In the genomic region with DNA sequence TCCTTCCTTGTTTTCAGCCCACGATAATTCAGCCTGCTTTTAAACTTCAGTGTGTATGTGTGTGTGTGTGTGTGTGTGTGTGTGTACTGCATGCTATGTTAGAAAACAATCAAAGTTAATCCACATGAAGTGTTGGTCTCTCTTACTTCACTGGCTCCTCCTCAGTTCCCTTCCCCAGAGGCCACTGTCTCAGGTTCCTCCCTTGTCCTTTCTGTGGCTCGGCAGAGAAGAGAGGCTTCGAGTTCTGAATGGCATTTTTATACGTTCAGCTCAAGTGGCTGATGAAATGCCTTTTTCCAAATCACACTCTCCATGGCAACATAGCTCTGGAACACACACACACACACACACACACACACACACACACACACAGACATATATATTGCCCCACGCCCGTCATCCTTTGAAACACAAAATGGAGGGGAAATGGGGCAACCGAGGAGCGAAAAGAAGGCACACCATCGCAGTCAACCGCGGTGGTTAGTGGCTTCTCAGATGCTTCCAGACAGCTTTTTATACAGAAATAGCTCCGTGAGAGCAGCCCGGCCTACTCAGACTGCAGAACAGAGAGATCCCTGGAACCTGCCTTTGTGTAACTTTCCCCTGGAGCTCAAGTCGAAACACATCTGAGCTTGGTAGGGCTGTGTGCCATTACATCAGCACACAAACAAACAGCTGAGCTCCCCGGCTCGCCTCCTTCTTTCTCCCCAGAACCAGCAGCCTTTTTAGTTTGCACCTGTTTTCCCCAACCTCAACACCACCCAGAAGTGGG, we compare ENCODE assay signal across 8 mouse cellular contexts. TPM values are rescaled to one million over a fixed set of nuclear protein-coding genes. Genes with fewer than 3 reads are reported as not detected.
DNase-seq lines count a peak whose midpoint lies in the region; ATAC-seq lines count a peak whose summit lies in the region.

No protein-coding gene starts in this region.

- H3K4me3 ChIP-seq in liver, embryonic 13.5 days (replicated peaks): no peak overlapping the region
- no peak overlapping the region for H3K4me3 ChIP-seq in liver, embryonic 11.5 days (ENCODE audit: low read depth, low read length)
- no peak overlapping the region for H3K4me3 ChIP-seq in forebrain, embryonic 11.5 days (ENCODE audit: low read depth, low read length)
- H3K4me3 ChIP-seq in intestine, embryonic 15.5 days (replicated peaks): no peak overlapping the region
- H3K4me3 ChIP-seq in midbrain, embryonic 12.5 days: no peak overlapping the region

- H3K9ac ChIP-seq in liver, embryonic 13.5 days: no peak overlapping the region
- H3K9ac ChIP-seq in liver, embryonic 11.5 days (ENCODE audit: low read depth, low read length): no peak overlapping the region
- no peak overlapping the region for H3K9ac ChIP-seq in forebrain, embryonic 11.5 days (ENCODE audit: low read length)
- H3K9ac ChIP-seq in intestine, embryonic 15.5 days: no peak overlapping the region
- no peak overlapping the region for H3K9ac ChIP-seq in midbrain, embryonic 12.5 days (replicated peaks)

- no peak for ATAC-seq in liver, embryonic 13.5 days (ENCODE audit: low read depth)
- ATAC-seq in liver, embryonic 11.5 days (replicated peaks; ENCODE audit: low FRiP score): no peak
- no peak for ATAC-seq in forebrain, embryonic 11.5 days (replicated peaks; ENCODE audit: low FRiP score)
- ATAC-seq in intestine, embryonic 15.5 days: peak; percentile 65
- peak; percentile 59; the same call in 1 of the 2 replicates for ATAC-seq in midbrain, embryonic 12.5 days (ENCODE audit: low FRiP score, low read depth)

- WGBS in liver, embryonic 13.5 days (ENCODE audit: insufficient replicate concordance): 55% methylated on average over 16 of the region's 16 CpGs
- 64% methylated on average over 16 of the region's 16 CpGs for WGBS in liver, embryonic 11.5 days
- WGBS in forebrain, embryonic 11.5 days: 52% methylated on average over 16 of the region's 16 CpGs
- 41% methylated on average over 16 of the region's 16 CpGs for WGBS in intestine, embryonic 15.5 days
- WGBS in midbrain, embryonic 12.5 days: 49% methylated on average over 16 of the region's 16 CpGs

- H3K27ac ChIP-seq in liver, embryonic 13.5 days: peak overlapping the region; percentile 13; the same call in 1 of the 2 replicates
- H3K27ac ChIP-seq in liver, embryonic 11.5 days (ENCODE audit: low read depth, low read length): no peak overlapping the region
- peak overlapping the region; percentile 18; the same call in 1 of the 2 replicates for H3K27ac ChIP-seq in forebrain, embryonic 11.5 days (ENCODE audit: low read depth, low read length)
- peak overlapping the region; percentile 70 for H3K27ac ChIP-seq in intestine, embryonic 15.5 days
- H3K27ac ChIP-seq in midbrain, embryonic 12.5 days (replicated peaks): peak overlapping the region; percentile 64

- no peaks in the 10 kb centered on the region for H3K36me3 ChIP-seq in liver, embryonic 13.5 days
- no peaks in the 10 kb centered on the region for H3K36me3 ChIP-seq in liver, embryonic 11.5 days (ENCODE audit: control insufficient read depth, insufficient read depth, low read length)
- H3K36me3 ChIP-seq in forebrain, embryonic 11.5 days (ENCODE audit: control insufficient read depth, insufficient read depth, low read length): no peaks in the 10 kb centered on the region
- no peaks in the 10 kb centered on the region for H3K36me3 ChIP-seq in intestine, embryonic 15.5 days
- H3K36me3 ChIP-seq in midbrain, embryonic 12.5 days: no peaks in the 10 kb centered on the region

- H3K4me2 ChIP-seq in liver, embryonic 13.5 days: no peak overlapping the region
- no peak overlapping the region for H3K4me2 ChIP-seq in liver, embryonic 11.5 days
- H3K4me2 ChIP-seq in forebrain, embryonic 11.5 days (ENCODE audit: low read depth, low read length, severe bottlenecking): no peak overlapping the region
- peak overlapping the region; percentile 16; the same call in 1 of the 2 replicates for H3K4me2 ChIP-seq in intestine, embryonic 15.5 days (replicated peaks)
- H3K4me2 ChIP-seq in midbrain, embryonic 12.5 days (replicated peaks): no peak overlapping the region

- no peak for DNase-seq in liver, embryonic 13.5 days
- DNase-seq in liver, embryonic 11.5 days (ENCODE audit: low spot score): no peak
- no peak for DNase-seq in forebrain, embryonic 11.5 days (ENCODE audit: low spot score)
- peak; percentile 50 for DNase-seq in thymus, postnatal 25 days
- no peak for DNase-seq in urinary bladder, postnatal 4 days (ENCODE audit: low spot score in 2 of 2)
- DNase-seq in retina, embryonic 14.5 days (ENCODE audit: low spot score): no peak

- no peaks in the 10 kb centered on the region for H3K27me3 ChIP-seq in liver, embryonic 13.5 days
- no peaks in the 10 kb centered on the region for H3K27me3 ChIP-seq in liver, embryonic 11.5 days (replicated peaks; ENCODE audit: control insufficient read depth, insufficient read depth, low read length)
- H3K27me3 ChIP-seq in forebrain, embryonic 11.5 days (ENCODE audit: control insufficient read depth, insufficient read depth, low read length): no peaks in the 10 kb centered on the region
- no peaks in the 10 kb centered on the region for H3K27me3 ChIP-seq in intestine, embryonic 15.5 days (replicated peaks)
- peaks cover 4% of the 10 kb centered on the region; the same call in 1 of the 2 replicates for H3K27me3 ChIP-seq in midbrain, embryonic 12.5 days

- H3K9me3 ChIP-seq in liver, embryonic 13.5 days (replicated peaks): 0 out of 2 replicates have a peak, but pooled peaks cover 3% of the 10 kb centered on the region
- no peaks in the 10 kb centered on the region for H3K9me3 ChIP-seq in liver, embryonic 11.5 days (ENCODE audit: control insufficient read depth, low read length)
- no peaks in the 10 kb centered on the region for H3K9me3 ChIP-seq in forebrain, embryonic 11.5 days (ENCODE audit: control insufficient read depth, low read length)
- no peaks in the 10 kb centered on the region for H3K9me3 ChIP-seq in intestine, embryonic 15.5 days
- 0 out of 2 replicates have a peak, but pooled peaks cover 4% of the 10 kb centered on the region for H3K9me3 ChIP-seq in midbrain, embryonic 12.5 days

- H3K4me1 ChIP-seq in liver, embryonic 13.5 days (replicated peaks): peaks cover 32% of the 10 kb centered on the region
- H3K4me1 ChIP-seq in liver, embryonic 11.5 days (replicated peaks; ENCODE audit: control insufficient read depth, insufficient read depth, low read length): peaks cover 16% of the 10 kb centered on the region
- peaks cover 8% of the 10 kb centered on the region for H3K4me1 ChIP-seq in forebrain, embryonic 11.5 days (replicated peaks; ENCODE audit: control insufficient read depth, insufficient read depth, low read length)
- peaks cover 9% of the 10 kb centered on the region; the same call in 1 of the 2 replicates for H3K4me1 ChIP-seq in intestine, embryonic 15.5 days (replicated peaks)
- peaks cover 29% of the 10 kb centered on the region for H3K4me1 ChIP-seq in midbrain, embryonic 12.5 days

RNA-seq across cellular contexts. Expression of a gene that starts 34.4 kb away (rescaled TPM):
- polyA plus RNA-seq in liver, embryonic 13.5 days (2015; fragmentation: Nextera tagmentation; extraction: Ambion mirVana): 5.4 and 6.0 TPM in 2 replicates
- 12.0 and 12.7 TPM in 2 replicates for polyA plus RNA-seq in liver, embryonic 11.5 days (2014; fragmentation: Nextera tagmentation; extraction: Ambion mirVana)
- polyA plus RNA-seq in forebrain, embryonic 11.5 days (2014; fragmentation: Nextera tagmentation; extraction: Ambion mirVana): 12.2 and 12.9 TPM in 2 replicates
- 11.0 TPM in 2 replicates for polyA plus RNA-seq in intestine, embryonic 15.5 days (2015; fragmentation: Nextera tagmentation; extraction: Ambion mirVana)
- 10.5 and 12.9 TPM in 2 replicates for polyA plus RNA-seq in midbrain, embryonic 12.5 days (2016; fragmentation: Nextera tagmentation; extraction: Ambion mirVana)

RNA-seq across cellular contexts. Expression of a gene that starts 44.5 kb away (rescaled TPM):
- polyA plus RNA-seq in liver, embryonic 13.5 days (2015; fragmentation: Nextera tagmentation; extraction: Ambion mirVana): 2.4 and 3.4 TPM in 2 replicates
- polyA plus RNA-seq in liver, embryonic 11.5 days (2014; fragmentation: Nextera tagmentation; extraction: Ambion mirVana): 6.3 and 7.1 TPM in 2 replicates
- polyA plus RNA-seq in forebrain, embryonic 11.5 days (2014; fragmentation: Nextera tagmentation; extraction: Ambion mirVana): 12.5 and 15.3 TPM in 2 replicates
- polyA plus RNA-seq in intestine, embryonic 15.5 days (2015; fragmentation: Nextera tagmentation; extraction: Ambion mirVana): 7.9 and 8.0 TPM in 2 replicates
- 11.7 and 13.4 TPM in 2 replicates for polyA plus RNA-seq in midbrain, embryonic 12.5 days (2016; fragmentation: Nextera tagmentation; extraction: Ambion mirVana)

Comparison
In these comparisons a context has a peak if more than half of its experiments do, and no peak if none do; other contexts are left out.
1. ATAC-seq: peak in intestine, embryonic 15.5 days (single experiment) and midbrain, embryonic 12.5 days (single experiment); none in liver, embryonic 13.5 days (single experiment), liver, embryonic 11.5 days (single experiment) and forebrain, embryonic 11.5 days (single experiment).